Mouse (Mus musculus) ES-E14 (cell line): ENCODE data around the gene 2310022A10Rik.

Experiments
- CHD2 ChIP-seq: IDR thresholded peaks from 2 replicates; pipeline ENCODE4 v1.6.1; 2014; ENCODE audit warnings: mild to moderate bottlenecking, low read depth, low read length, inconsistent platforms
- HCFC1 ChIP-seq: IDR thresholded peaks from 2 replicates; pipeline ENCODE4 v1.6.1; 2012; ENCODE audit warnings: low read length, inconsistent platforms, borderline replicate concordance; ENCODE audit not compliant: insufficient read depth
- ZNF384 ChIP-seq: IDR thresholded peaks from 2 replicates; pipeline ENCODE4 v1.6.1; 2012; ENCODE audit warnings: low read depth, low read length, inconsistent platforms

- no peak for TF ChIP-seq CHD2
- TF ChIP-seq HCFC1, result no peak
- TF ChIP-seq ZNF384, result no peak
Observed at GRCm38 (mm10) chr7:27529070-27529469, 24.0 kb upstream of the 2310022A10Rik start.
